In the genomic region with DNA sequence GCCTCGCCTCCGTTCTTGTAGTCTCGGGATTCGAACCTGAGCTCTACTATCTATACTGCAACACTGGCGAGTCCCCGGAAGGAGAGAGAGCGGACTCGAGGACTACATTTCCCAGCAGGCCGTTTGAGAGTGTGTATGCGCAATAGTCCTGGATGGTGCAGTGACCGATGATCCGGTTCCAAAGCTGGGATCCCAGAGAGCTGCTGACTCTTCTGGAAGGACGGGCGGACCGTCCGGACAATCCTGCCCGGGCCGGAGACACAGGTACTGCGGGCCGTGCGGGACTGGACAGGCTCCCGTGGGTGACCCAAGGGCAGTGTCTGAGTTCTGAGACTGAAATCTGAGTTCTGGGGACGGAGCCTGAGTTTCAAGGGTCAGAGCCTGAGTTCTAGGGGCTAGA, we compare ENCODE assay signal across 8 mouse cellular contexts. TPM values are rescaled to one million over a fixed set of nuclear protein-coding genes. Genes with fewer than 3 reads are reported as not detected.
A peak's percentile ranks its signal among the peaks of the same experiment; 100 is the strongest.
DNase-seq lines count a peak whose midpoint lies in the region; ATAC-seq and TF ChIP-seq lines count a peak whose summit lies in the region.

No protein-coding gene starts in this region.

- H3K9ac ChIP-seq in heart, embryonic 12.5 days: peak overlapping the region; percentile 92
- H3K9ac ChIP-seq in kidney, embryonic 16.5 days (replicated peaks; ENCODE audit: low read length): peak overlapping the region; percentile 92
- peak overlapping the region; percentile 88 for H3K9ac ChIP-seq in liver, adult 2 months (ENCODE audit: low read depth, low read length)

- no peak for TF ChIP-seq CTCF in brain, embryonic 14.5 days (IDR thresholded peaks at IDR 0.05; ENCODE audit: borderline replicate concordance, extremely low read depth, insufficient read depth, insufficient read length)
- no peak for TF ChIP-seq CTCF in liver, adult 2 months (IDR thresholded peaks at IDR 0.05; ENCODE audit: low read depth, low read length)

- peak; percentile 84 for DNase-seq in CD4-positive helper T cell, adult 2 months (ENCODE audit: low read depth, low spot score)
- peak; percentile 93 for DNase-seq in brain, embryonic 14.5 days (ENCODE audit: low read depth)
- peak; percentile 93 for DNase-seq in liver, adult 2 months (ENCODE audit: extremely low read depth, low read depth, low spot score)
- DNase-seq in spleen, postnatal 14 days (ENCODE audit: low spot score in 2 of 2): peak; percentile 34 to 62

- no peaks in the 10 kb centered on the region for H3K9me3 ChIP-seq in heart, embryonic 12.5 days (replicated peaks)
- no peaks in the 10 kb centered on the region for H3K9me3 ChIP-seq in kidney, embryonic 16.5 days (ENCODE audit: low read length)

- H3K4me2 ChIP-seq in heart, embryonic 12.5 days: peak overlapping the region; percentile 87
- H3K4me2 ChIP-seq in kidney, embryonic 16.5 days (replicated peaks; ENCODE audit: low read depth, low read length): peak overlapping the region; percentile 78

- 0 out of 2 replicates have a peak, but pooled peaks have one; percentile 6 for TF ChIP-seq POLR2A in brain, embryonic 14.5 days (IDR thresholded peaks at IDR 0.05; ENCODE audit: borderline replicate concordance, extremely low read depth, insufficient read depth, insufficient read length, poor library complexity, severe bottlenecking)
- TF ChIP-seq POLR2A in liver, adult 2 months (IDR thresholded peaks at IDR 0.05; ENCODE audit: extremely low read depth, insufficient read depth, low read length): peak; percentile 93

- H3K27ac ChIP-seq in heart, embryonic 12.5 days (ENCODE audit: poor library complexity, severe bottlenecking): peak overlapping the region; percentile 61; the same call in 1 of the 2 replicates
- peak overlapping the region; percentile 60; the same call in 1 of the 2 replicates for H3K27ac ChIP-seq in kidney, embryonic 16.5 days (ENCODE audit: low read length)
- H3K27ac ChIP-seq in liver, adult 2 months (replicated peaks; ENCODE audit: insufficient read depth, low read depth, low read length): peak overlapping the region; percentile 86

- ATAC-seq in erythroblast, adult 5-6 weeks (replicated peaks; ENCODE audit: low FRiP score, poor library complexity, severe bottlenecking): peak; percentile 42
- peak; percentile 49; the same call in 1 of the 2 replicates for ATAC-seq in heart, embryonic 12.5 days (ENCODE audit: insufficient number of reproducible peaks, low FRiP score)
- ATAC-seq in kidney, embryonic 16.5 days (ENCODE audit: low FRiP score, low TSS enrichment): peak; percentile 55
- peak; percentile 69 for ATAC-seq in monocyte, adult 5-6 weeks (replicated peaks; ENCODE audit: insufficient number of reproducible peaks, low FRiP score, low TSS enrichment, poor library complexity, severe bottlenecking)

- H3K4me3 ChIP-seq in heart, embryonic 12.5 days: peak overlapping the region; percentile 85
- H3K4me3 ChIP-seq in kidney, embryonic 16.5 days (ENCODE audit: low read length): peak overlapping the region; percentile 90
- peak overlapping the region; percentile 76 for H3K4me3 ChIP-seq in liver, adult 2 months (ENCODE audit: insufficient read depth, low read depth, low read length)

- H3K36me3 ChIP-seq in heart, embryonic 12.5 days: peaks cover 58% of the 10 kb centered on the region
- H3K36me3 ChIP-seq in kidney, embryonic 16.5 days (ENCODE audit: insufficient read depth, low read length): peaks cover 42% of the 10 kb centered on the region
- H3K36me3 ChIP-seq in liver, adult 2 months (ENCODE audit: control insufficient read depth, insufficient read depth, low read length): peaks cover 2% of the 10 kb centered on the region; the same call in 1 of the 2 replicates

- H3K4me1 ChIP-seq in heart, embryonic 12.5 days (replicated peaks): peaks cover 19% of the 10 kb centered on the region
- peaks cover 17% of the 10 kb centered on the region for H3K4me1 ChIP-seq in kidney, embryonic 16.5 days (ENCODE audit: insufficient read depth, low read length)
- H3K4me1 ChIP-seq in liver, adult 2 months (ENCODE audit: control insufficient read depth, insufficient read depth, low read length): peaks cover 8% of the 10 kb centered on the region

- peaks cover 12% of the 10 kb centered on the region for H3K79me2 ChIP-seq in liver, adult 2 months (ENCODE audit: control insufficient read depth, insufficient read depth, low read length)

- no peaks in the 10 kb centered on the region for H3K27me3 ChIP-seq in heart, embryonic 12.5 days (replicated peaks)
- no peaks in the 10 kb centered on the region for H3K27me3 ChIP-seq in kidney, embryonic 16.5 days (ENCODE audit: insufficient read depth, low read length)
- H3K27me3 ChIP-seq in liver, adult 2 months (ENCODE audit: control insufficient read depth, insufficient read depth, low read length): no peaks in the 10 kb centered on the region

- 3% methylated on average over 23 of the region's 23 CpGs for WGBS in heart, embryonic 12.5 days
- 3% methylated on average over 23 of the region's 23 CpGs for WGBS in kidney, embryonic 16.5 days
- WGBS in liver, adult 2 months: 2% methylated on average over 23 of the region's 23 CpGs

RNA-seq across cellular contexts. Expression of gene Apba3, which starts 1.3 kb away (rescaled TPM):
- polyA plus RNA-seq in brain, embryonic 14.5 days (2012; rRNA removed): 45.2 and 47.0 TPM in 2 replicates
- total RNA-seq in erythroblast, adult 5-6 weeks (2015; ENCODE audit: low replicate concordance): 3.3 and 4.4 TPM in 2 replicates
- 4.3 and 10.8 TPM in 2 replicates for total RNA-seq in erythroblast, adult 5-6 weeks (2017; ENCODE audit: low replicate concordance)
- polyA plus RNA-seq in heart, embryonic 12.5 days (2016; fragmentation: Nextera tagmentation; extraction: Ambion mirVana): 43.3 and 46.1 TPM in 2 replicates
- polyA plus RNA-seq in kidney, embryonic 16.5 days (2015; fragmentation: Nextera tagmentation; extraction: Ambion mirVana): 88.6 and 88.7 TPM in 2 replicates
- total RNA-seq in liver, adult 2 months (2014; rRNA removed): 30.5 and 44.1 TPM in 2 replicates
- 132 and 143 TPM in 2 replicates for polyA plus RNA-seq in liver, adult 2 months (2012; rRNA removed)
- 8.9 to 13.4 TPM (median 11.5 TPM) in 3 replicates for total RNA-seq in monocyte, adult 5-6 weeks (2017)

RNA-seq across cellular contexts. Expression of gene Mrpl54, which starts 1.3 kb away (rescaled TPM):
- 67.0 and 72.1 TPM in 2 replicates for polyA plus RNA-seq in brain, embryonic 14.5 days (2012; rRNA removed)
- total RNA-seq in erythroblast, adult 5-6 weeks (2015; ENCODE audit: low replicate concordance): 6.3 and 56.3 TPM in 2 replicates
- total RNA-seq in erythroblast, adult 5-6 weeks (2017; ENCODE audit: low replicate concordance): 23.1 and 36.6 TPM in 2 replicates
- polyA plus RNA-seq in heart, embryonic 12.5 days (2016; fragmentation: Nextera tagmentation; extraction: Ambion mirVana): 243 and 253 TPM in 2 replicates
- 218 and 238 TPM in 2 replicates for polyA plus RNA-seq in kidney, embryonic 16.5 days (2015; fragmentation: Nextera tagmentation; extraction: Ambion mirVana)
- total RNA-seq in liver, adult 2 months (2014; rRNA removed): 52.1 and 65.9 TPM in 2 replicates
- polyA plus RNA-seq in liver, adult 2 months (2012; rRNA removed): 66.6 and 85.9 TPM in 2 replicates
- 77.4 to 89.3 TPM (median 78.0 TPM) in 3 replicates for total RNA-seq in monocyte, adult 5-6 weeks (2017)

RNA-seq across cellular contexts. Expression of gene Matk, which starts 15.3 kb away (rescaled TPM):
- 30.6 and 31.9 TPM in 2 replicates for polyA plus RNA-seq in brain, embryonic 14.5 days (2012; rRNA removed)
- total RNA-seq in erythroblast, adult 5-6 weeks (2015; ENCODE audit: low replicate concordance): 0.42 and 0.96 TPM in 2 replicates
- 4.3 TPM in 2 replicates for total RNA-seq in erythroblast, adult 5-6 weeks (2017; ENCODE audit: low replicate concordance)
- polyA plus RNA-seq in heart, embryonic 12.5 days (2016; fragmentation: Nextera tagmentation; extraction: Ambion mirVana): 2.0 and 2.2 TPM in 2 replicates
- polyA plus RNA-seq in kidney, embryonic 16.5 days (2015; fragmentation: Nextera tagmentation; extraction: Ambion mirVana): 8.2 and 8.9 TPM in 2 replicates
- total RNA-seq in liver, adult 2 months (2014; rRNA removed): 0.60 and 0.65 TPM in 2 replicates
- polyA plus RNA-seq in liver, adult 2 months (2012; rRNA removed): 0.27 and 0.43 TPM in 2 replicates
- 10.2 to 29.6 TPM (median 11.9 TPM) in 3 replicates for total RNA-seq in monocyte, adult 5-6 weeks (2017)

RNA-seq across cellular contexts. Expression of gene Tjp3, which starts 23.3 kb away (rescaled TPM):
- 4.6 and 4.9 TPM in 2 replicates for polyA plus RNA-seq in brain, embryonic 14.5 days (2012; rRNA removed)
- 3.3 TPM in 1 of 2 replicates, not detected in the other for total RNA-seq in erythroblast, adult 5-6 weeks (2015; ENCODE audit: low replicate concordance)
- 0.60 and 1.7 TPM in 2 replicates for total RNA-seq in erythroblast, adult 5-6 weeks (2017; ENCODE audit: low replicate concordance)
- 1.7 and 2.3 TPM in 2 replicates for polyA plus RNA-seq in heart, embryonic 12.5 days (2016; fragmentation: Nextera tagmentation; extraction: Ambion mirVana)
- 21.9 and 22.6 TPM in 2 replicates for polyA plus RNA-seq in kidney, embryonic 16.5 days (2015; fragmentation: Nextera tagmentation; extraction: Ambion mirVana)
- total RNA-seq in liver, adult 2 months (2014; rRNA removed): 7.6 and 7.7 TPM in 2 replicates
- polyA plus RNA-seq in liver, adult 2 months (2012; rRNA removed): 24.2 and 32.0 TPM in 2 replicates
- 2.6 to 8.9 TPM (median 3.0 TPM) in 3 replicates for total RNA-seq in monocyte, adult 5-6 weeks (2017)

RNA-seq across cellular contexts. Expression of gene Pip5k1c, which starts 24.7 kb away (rescaled TPM):
- polyA plus RNA-seq in brain, embryonic 14.5 days (2012; rRNA removed): 267 and 268 TPM in 2 replicates
- 9.6 and 11.3 TPM in 2 replicates for total RNA-seq in erythroblast, adult 5-6 weeks (2015; ENCODE audit: low replicate concordance)
- 10.8 and 11.3 TPM in 2 replicates for total RNA-seq in erythroblast, adult 5-6 weeks (2017; ENCODE audit: low replicate concordance)
- 41.1 and 43.4 TPM in 2 replicates for polyA plus RNA-seq in heart, embryonic 12.5 days (2016; fragmentation: Nextera tagmentation; extraction: Ambion mirVana)
- 62.9 and 63.9 TPM in 2 replicates for polyA plus RNA-seq in kidney, embryonic 16.5 days (2015; fragmentation: Nextera tagmentation; extraction: Ambion mirVana)
- total RNA-seq in liver, adult 2 months (2014; rRNA removed): 7.4 and 10.0 TPM in 2 replicates
- 25.8 and 30.1 TPM in 2 replicates for polyA plus RNA-seq in liver, adult 2 months (2012; rRNA removed)
- total RNA-seq in monocyte, adult 5-6 weeks (2017): 47.3 to 69.4 TPM (median 50.3 TPM) in 3 replicates

Comparison
In these comparisons a context has a peak if more than half of its experiments do, and no peak if none do; other contexts are left out.
1. Peak in every context shown above with its lines: DNase-seq, ATAC-seq, H3K4me3 ChIP-seq and H3K27ac ChIP-seq.